Mouse (Mus musculus): ENCODE data around the gene Gjc2. TPM values are rescaled to one million over a fixed set of nuclear protein-coding genes. Genes with fewer than 3 reads are reported as not detected.

Gjc2 gene
- polyA plus RNA-seq, 1 experiment: 0.04 TPM

DNA sequence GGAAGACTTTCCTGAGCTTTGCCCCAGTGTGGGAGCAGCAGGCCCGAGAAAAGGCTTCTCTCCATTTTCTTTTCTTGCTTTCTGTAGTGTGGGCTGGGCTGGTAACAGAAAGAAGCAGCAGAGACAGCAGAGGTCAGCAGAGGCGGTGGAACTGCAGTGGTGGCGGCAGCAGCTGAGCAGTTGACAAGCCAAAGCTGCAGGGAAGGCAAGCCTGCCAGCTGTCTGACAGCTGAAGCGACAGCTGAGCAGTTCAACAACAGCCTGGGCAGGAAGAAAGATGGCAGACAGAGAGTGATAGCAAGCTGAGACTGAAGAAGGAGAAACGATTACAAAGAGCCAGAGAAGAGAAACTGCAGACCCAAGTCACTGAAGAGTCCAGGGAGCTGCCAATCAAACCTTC lies 21.6 kb downstream of the Gjc2 start:
- Histone ChIP-seq H3ac (ENCODE audit: control insufficient read depth, insufficient read length) (no peak overlapping the region), H3K4me2 (ENCODE audit: low read depth) (peak overlapping the region; percentile 90), H3K36me3 (ENCODE audit: control insufficient read depth, insufficient read depth) (no peaks in the 10 kb centered on the region), H3K27me3 (ENCODE audit: control insufficient read depth, insufficient read depth, insufficient read length) (no peaks in the 10 kb centered on the region), H3K79me2 (ENCODE audit: control insufficient read depth, insufficient read depth) (no peaks in the 10 kb centered on the region), H3K4me3 (no peak overlapping the region)
- TF ChIP-seq TCF3 (IDR thresholded peaks at IDR 0.05; ENCODE audit: insufficient read length, low read depth) (peak; percentile 98), MYOG (IDR thresholded peaks at IDR 0.05; ENCODE audit: control insufficient read depth in 1 of 3, insufficient read depth in 1 of 3, insufficient read length in 2 of 3, low read depth in 2 of 3) (peak; percentile 97 to 99 (median 98)), POLR2A (IDR thresholded peaks at IDR 0.05; ENCODE audit: insufficient read length, low read depth) (no peak), E2F4 (IDR thresholded peaks at IDR 0.05; ENCODE audit: insufficient read depth) (no peak), MAX (IDR thresholded peaks at IDR 0.05; ENCODE audit: low read depth) (no peak), REST (IDR thresholded peaks at IDR 0.05; ENCODE audit: insufficient read depth, insufficient read length) (no peak), USF1 (IDR thresholded peaks at IDR 0.05; ENCODE audit: low read depth) (no peak), SRF (IDR thresholded peaks at IDR 0.05; ENCODE audit: control insufficient read depth, insufficient read length, low read depth) (no peak), POLR2AphosphoS2 (IDR thresholded peaks at IDR 0.05; ENCODE audit: insufficient read length, low read depth) (no peak), MYOD1 (IDR thresholded peaks at IDR 0.05; ENCODE audit: control insufficient read depth in 1 of 3, insufficient read length in 2 of 3, low read depth in 2 of 3) (peak; percentile 96 to 97 (median 97)), CEBPB (IDR thresholded peaks at IDR 0.05; ENCODE audit: insufficient read depth, poor library complexity, severe bottlenecking) (no peak), TCF12 (IDR thresholded peaks at IDR 0.05; ENCODE audit: insufficient read depth, poor library complexity, severe bottlenecking) (peak; percentile 99)

DNA sequence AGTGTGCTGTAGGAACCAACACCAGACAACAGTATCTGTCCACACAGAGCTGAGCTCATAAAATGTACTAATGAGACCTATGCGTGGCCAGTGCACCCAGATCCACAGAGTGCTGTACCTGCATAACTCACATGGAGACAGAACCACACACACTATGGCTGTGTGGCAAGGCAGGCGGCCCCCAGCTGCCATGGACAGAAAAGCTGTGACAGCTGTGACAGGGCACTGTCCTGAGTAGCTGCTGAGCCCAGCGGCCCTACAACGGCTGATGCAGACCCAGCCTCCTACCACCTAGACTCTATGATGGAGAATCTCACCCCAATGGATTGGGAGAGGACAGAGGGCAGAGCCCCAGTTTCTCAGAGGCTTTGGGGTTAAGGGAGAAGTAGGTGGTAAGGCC lies 23.5 kb downstream of the Gjc2 start:
- TF ChIP-seq MYOG (IDR thresholded peaks at IDR 0.05; ENCODE audit: control insufficient read depth in 1 of 3, insufficient read depth in 1 of 3, insufficient read length in 2 of 3, low read depth in 2 of 3): peak in 2 of 3 experiments; percentile 82 to 92
- peak; percentile 43 for TF ChIP-seq TCF12 (IDR thresholded peaks at IDR 0.05; ENCODE audit: insufficient read depth, poor library complexity, severe bottlenecking)
- TF ChIP-seq TCF3 (IDR thresholded peaks at IDR 0.05; ENCODE audit: insufficient read length, low read depth): peak; percentile 93
- TF ChIP-seq USF1 (IDR thresholded peaks at IDR 0.05; ENCODE audit: low read depth): no peak
- no peak for TF ChIP-seq CEBPB (IDR thresholded peaks at IDR 0.05; ENCODE audit: insufficient read depth, poor library complexity, severe bottlenecking)
- TF ChIP-seq MYOD1 (IDR thresholded peaks at IDR 0.05; ENCODE audit: control insufficient read depth in 1 of 3, insufficient read length in 2 of 3, low read depth in 2 of 3): peak; percentile 50 to 97 (median 86)
- TF ChIP-seq REST (IDR thresholded peaks at IDR 0.05; ENCODE audit: insufficient read depth, insufficient read length): no peak

DNA sequence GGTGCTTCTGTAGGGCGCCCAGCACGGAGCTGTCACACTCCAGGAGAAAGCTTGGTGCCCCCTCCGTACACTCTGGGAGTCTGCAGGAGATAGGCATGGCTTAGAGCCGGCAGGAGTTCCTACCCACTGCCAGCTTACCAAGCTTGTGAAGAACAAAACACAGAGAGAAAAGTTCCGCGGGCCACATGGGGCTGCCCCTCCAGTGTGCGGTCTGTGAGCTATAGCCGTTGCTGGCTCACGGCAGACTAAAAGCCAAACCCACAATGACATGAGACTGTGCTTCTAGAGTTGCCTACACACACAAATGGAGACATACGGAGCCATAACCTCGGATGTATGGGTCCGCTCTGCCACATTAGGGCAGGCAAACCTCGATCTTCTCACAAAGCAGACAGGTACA lies 23.9 kb downstream of the Gjc2 start:
- no peak overlapping the region for H3K4me2 ChIP-seq (ENCODE audit: low read depth)
- H3ac ChIP-seq (ENCODE audit: control insufficient read depth, insufficient read length): no peak overlapping the region
- no peaks in the 10 kb centered on the region for H3K79me2 ChIP-seq (ENCODE audit: control insufficient read depth, insufficient read depth)
- no peak overlapping the region for H3K4me3 ChIP-seq
- TF ChIP-seq MAX (IDR thresholded peaks at IDR 0.05; ENCODE audit: low read depth) (no peak), POLR2A (IDR thresholded peaks at IDR 0.05; ENCODE audit: insufficient read length, low read depth) (no peak), SRF (IDR thresholded peaks at IDR 0.05; ENCODE audit: control insufficient read depth, insufficient read length, low read depth) (no peak), TCF3 (IDR thresholded peaks at IDR 0.05; ENCODE audit: insufficient read length, low read depth) (no peak), CEBPB (IDR thresholded peaks at IDR 0.05; ENCODE audit: insufficient read depth, poor library complexity, severe bottlenecking) (no peak), MYOG (IDR thresholded peaks at IDR 0.05; ENCODE audit: control insufficient read depth in 1 of 3, insufficient read depth in 1 of 3, insufficient read length in 2 of 3, low read depth in 2 of 3) (no peak), REST (IDR thresholded peaks at IDR 0.05; ENCODE audit: insufficient read depth, insufficient read length) (no peak), TCF12 (IDR thresholded peaks at IDR 0.05; ENCODE audit: insufficient read depth, poor library complexity, severe bottlenecking) (no peak), MYOD1 (IDR thresholded peaks at IDR 0.05; ENCODE audit: control insufficient read depth in 1 of 3, insufficient read length in 2 of 3, low read depth in 2 of 3) (no peak), USF1 (IDR thresholded peaks at IDR 0.05; ENCODE audit: low read depth) (no peak), E2F4 (IDR thresholded peaks at IDR 0.05; ENCODE audit: insufficient read depth) (no peak), POLR2AphosphoS2 (IDR thresholded peaks at IDR 0.05; ENCODE audit: insufficient read length, low read depth) (no peak)
- H3K27me3 ChIP-seq (ENCODE audit: control insufficient read depth, insufficient read depth, insufficient read length): no peaks in the 10 kb centered on the region
- no peaks in the 10 kb centered on the region for H3K36me3 ChIP-seq (ENCODE audit: control insufficient read depth, insufficient read depth)

More for the DNA sequence above, 23.5 kb downstream of the Gjc2 start:
- no peak overlapping the region for H3K4me2 ChIP-seq (ENCODE audit: low read depth)
- H3K36me3 ChIP-seq (ENCODE audit: control insufficient read depth, insufficient read depth): no peaks in the 10 kb centered on the region
- no peak overlapping the region for H3ac ChIP-seq (ENCODE audit: control insufficient read depth, insufficient read length)
- no peak overlapping the region for H3K4me3 ChIP-seq
- no peaks in the 10 kb centered on the region for H3K27me3 ChIP-seq (ENCODE audit: control insufficient read depth, insufficient read depth, insufficient read length)
- no peaks in the 10 kb centered on the region for H3K79me2 ChIP-seq (ENCODE audit: control insufficient read depth, insufficient read depth)

DNA sequence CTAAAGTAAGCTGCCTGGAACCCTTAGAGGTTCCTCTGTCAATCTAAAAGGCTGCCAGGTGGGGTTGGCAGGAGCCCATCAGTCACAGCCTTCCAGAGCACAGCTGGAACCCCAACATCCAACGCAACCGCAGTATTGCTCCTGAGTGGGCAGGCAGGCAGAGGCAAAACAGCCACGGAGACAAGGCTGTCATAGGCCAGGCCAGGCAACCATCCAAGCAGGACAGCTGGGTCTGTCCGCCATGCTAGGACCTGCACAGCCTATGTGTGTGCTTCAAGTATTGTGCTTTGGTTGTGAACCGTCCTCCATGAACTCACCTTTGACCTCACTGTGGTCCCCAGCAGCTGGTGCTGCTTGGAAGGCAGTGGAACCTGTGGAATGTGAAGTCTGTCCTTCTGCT lies 27.1 kb downstream of the Gjc2 start:
- H3K79me2 ChIP-seq (ENCODE audit: control insufficient read depth, insufficient read depth): no peaks in the 10 kb centered on the region
- no peak for TF ChIP-seq TCF12 (IDR thresholded peaks at IDR 0.05; ENCODE audit: insufficient read depth, poor library complexity, severe bottlenecking)
- TF ChIP-seq MYOG (IDR thresholded peaks at IDR 0.05; ENCODE audit: control insufficient read depth in 1 of 3, insufficient read depth in 1 of 3, insufficient read length in 2 of 3, low read depth in 2 of 3): peak in 2 of 3 experiments; percentile 53 to 80
- peak in 2 of 3 experiments; percentile 54 to 79 for TF ChIP-seq MYOD1 (IDR thresholded peaks at IDR 0.05; ENCODE audit: control insufficient read depth in 1 of 3, insufficient read length in 2 of 3, low read depth in 2 of 3)
- no peak for TF ChIP-seq TCF3 (IDR thresholded peaks at IDR 0.05; ENCODE audit: insufficient read length, low read depth)
- no peaks in the 10 kb centered on the region for H3K27me3 ChIP-seq (ENCODE audit: control insufficient read depth, insufficient read depth, insufficient read length)
- no peak overlapping the region for H3K4me2 ChIP-seq (ENCODE audit: low read depth)
- no peak overlapping the region for H3K4me3 ChIP-seq
- H3K36me3 ChIP-seq (ENCODE audit: control insufficient read depth, insufficient read depth): no peaks in the 10 kb centered on the region
- no peak overlapping the region for H3ac ChIP-seq (ENCODE audit: control insufficient read depth, insufficient read length)

DNA sequence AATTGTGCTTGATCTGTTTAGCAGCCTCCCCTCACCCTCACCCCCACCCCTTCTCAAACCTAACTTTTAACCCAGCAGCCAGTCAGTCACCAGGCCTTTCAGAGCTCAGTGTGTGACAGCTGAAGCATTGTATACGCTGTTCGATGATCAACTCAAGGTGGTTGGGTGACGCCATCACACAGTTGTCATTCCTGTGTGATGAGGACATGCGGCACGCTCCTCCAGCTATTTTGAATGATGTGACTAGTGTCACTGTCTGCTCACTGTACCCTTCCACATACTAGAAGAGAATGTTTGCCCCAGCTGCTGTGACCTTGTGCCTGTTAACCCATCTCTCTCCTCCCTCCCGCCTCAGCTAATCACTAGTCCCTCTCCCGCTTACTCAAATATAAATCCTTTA lies 28.8 kb downstream of the Gjc2 start:
- no peaks in the 10 kb centered on the region for H3K36me3 ChIP-seq (ENCODE audit: control insufficient read depth, insufficient read depth)
- no peak overlapping the region for H3K4me3 ChIP-seq
- no peak overlapping the region for H3K4me2 ChIP-seq (ENCODE audit: low read depth)
- H3ac ChIP-seq (ENCODE audit: control insufficient read depth, insufficient read length): no peak overlapping the region
- peak in 2 of 3 experiments; percentile 28 to 78 for TF ChIP-seq MYOD1 (IDR thresholded peaks at IDR 0.05; ENCODE audit: control insufficient read depth in 1 of 3, insufficient read length in 2 of 3, low read depth in 2 of 3)
- peak; percentile 24 for TF ChIP-seq TCF3 (IDR thresholded peaks at IDR 0.05; ENCODE audit: insufficient read length, low read depth)
- TF ChIP-seq MYOG (IDR thresholded peaks at IDR 0.05; ENCODE audit: control insufficient read depth in 1 of 3, insufficient read depth in 1 of 3, insufficient read length in 2 of 3, low read depth in 2 of 3): peak in 2 of 3 experiments; percentile 24 to 77
- TF ChIP-seq REST (IDR thresholded peaks at IDR 0.05; ENCODE audit: insufficient read depth, insufficient read length): no peak
- TF ChIP-seq CEBPB (IDR thresholded peaks at IDR 0.05; ENCODE audit: insufficient read depth, poor library complexity, severe bottlenecking): no peak
- no peaks in the 10 kb centered on the region for H3K79me2 ChIP-seq (ENCODE audit: control insufficient read depth, insufficient read depth)
- peaks cover 9% of the 10 kb centered on the region for H3K27me3 ChIP-seq (ENCODE audit: control insufficient read depth, insufficient read depth, insufficient read length)
